Mouse (Mus musculus): ENCODE measurements around the gene Ccr8. TPM values are rescaled to one million over a fixed set of nuclear protein-coding genes. Genes with fewer than 3 reads are reported as not detected.

The Ccr8 gene
- polyA plus RNA-seq, 1 experiment from 2014 or later = not detected

- H3K9ac ChIP-seq = no peak overlapping the region
- no peaks in the 10 kb centered on the region for H3K9me3 ChIP-seq
- H3K27ac ChIP-seq = no peak overlapping the region
- H3K36me3 ChIP-seq (replicated peaks) = no peaks in the 10 kb centered on the region
- WGBS = 88% methylated on average over 13 of the region's 13 CpGs
- ATAC-seq (ENCODE audit: low FRiP score) = no peak
- no peak overlapping the region for H3K4me3 ChIP-seq (replicated peaks)
- H3K4me1 ChIP-seq = peaks cover 5% of the 10 kb centered on the region
- H3K4me2 ChIP-seq = no peak overlapping the region
- H3K27me3 ChIP-seq = no peaks in the 10 kb centered on the region
Measured at GRCm38 (mm10) chr9:120144474-120144873, 52.6 kb downstream of the Ccr8 start.

Other genes starting within 250 kb of the Ccr8 start
- gene Wdr48, start 197.2 kb upstream of the Ccr8 start, polyA plus RNA-seq (2016; fragmentation: Nextera tagmentation; extraction: Ambion mirVana) = 77.1 and 87.1 TPM in 2 replicates
- gene Gorasp1, start 154.5 kb upstream of the Ccr8 start, polyA plus RNA-seq (2016; fragmentation: Nextera tagmentation; extraction: Ambion mirVana) = 23.1 and 27.7 TPM in 2 replicates
- 0.24 and 0.36 TPM in 2 replicates for gene Ttc21a, start 154.5 kb upstream of the Ccr8 start, polyA plus RNA-seq (2016; fragmentation: Nextera tagmentation; extraction: Ambion mirVana)
- 1.7 and 2.2 TPM in 2 replicates for gene Csrnp1, start 107.5 kb upstream of the Ccr8 start, polyA plus RNA-seq (2016; fragmentation: Nextera tagmentation; extraction: Ambion mirVana)
- gene Xirp1, start 68.5 kb upstream of the Ccr8 start, polyA plus RNA-seq (2016; fragmentation: Nextera tagmentation; extraction: Ambion mirVana) = 0.04 TPM in 1 of 2 replicates, not detected in the other
- gene Cx3cr1, start 22.2 kb upstream of the Ccr8 start, polyA plus RNA-seq (2016; fragmentation: Nextera tagmentation; extraction: Ambion mirVana) = 5.1 TPM in 2 replicates
- 28.6 and 32.7 TPM in 2 replicates for gene Slc25a38, start 18.3 kb downstream of the Ccr8 start, polyA plus RNA-seq (2016; fragmentation: Nextera tagmentation; extraction: Ambion mirVana)
- gene Rpsa, start 35.6 kb downstream of the Ccr8 start, polyA plus RNA-seq (2016; fragmentation: Nextera tagmentation; extraction: Ambion mirVana) = 997 and 1,048 TPM in 2 replicates
- 1.3 and 1.7 TPM in 2 replicates for gene Mobp, start 57.6 kb downstream of the Ccr8 start, polyA plus RNA-seq (2016; fragmentation: Nextera tagmentation; extraction: Ambion mirVana)
- 0.78 and 0.96 TPM in 2 replicates for gene Myrip, start 209.4 kb downstream of the Ccr8 start, polyA plus RNA-seq (2016; fragmentation: Nextera tagmentation; extraction: Ambion mirVana)

Data from forebrain, embryonic 12.5 days (tissue).